Mouse (Mus musculus): ENCODE data around the gene Gm21721.
"Not testable (repeated sequence)": the region's sequence is repeated elsewhere in the genome, so short reads cannot be mapped to it uniquely, and the experiment has no call there.

Gene Gm21721

GRCm38 (mm10) chrY:9202090-9202489, at the start of gene Gm21721:
Gm21721 (minus strand) TSS chrY:9202190.
- DNase-seq (ENCODE audit: low spot score) = not testable (repeated sequence)

Measured in spleen, adult 12 weeks (tissue).